Mouse (Mus musculus) c-Kit-positive CD71-negative TER-119-negative erythroid progenitor cells, embryonic 14.5 days (primary cell): ENCODE measurements at regions not wholly inside any gene's neighbourhood (a gene's known extent, or its start where the extent isn't known, plus 50 kb on each side); places are given as distances from the start of the nearest gene placed in this dataset.

ENCODE experiments used
- DNase-seq: peaks from one replicate; pipeline ENCODE4 v3.0.0-alpha.2; 2013; ENCODE audit warnings: low read depth

- no peak for DNase-seq
Observed at GRCm38 (mm10) chr4:105327711-105328471, 170.7 kb downstream of the Plpp3 start.

GRCm38 (mm10) chr4:105328776-105329175 is 171.6 kb downstream of the Plpp3 start:
- DNase-seq: no peak

DNA sequence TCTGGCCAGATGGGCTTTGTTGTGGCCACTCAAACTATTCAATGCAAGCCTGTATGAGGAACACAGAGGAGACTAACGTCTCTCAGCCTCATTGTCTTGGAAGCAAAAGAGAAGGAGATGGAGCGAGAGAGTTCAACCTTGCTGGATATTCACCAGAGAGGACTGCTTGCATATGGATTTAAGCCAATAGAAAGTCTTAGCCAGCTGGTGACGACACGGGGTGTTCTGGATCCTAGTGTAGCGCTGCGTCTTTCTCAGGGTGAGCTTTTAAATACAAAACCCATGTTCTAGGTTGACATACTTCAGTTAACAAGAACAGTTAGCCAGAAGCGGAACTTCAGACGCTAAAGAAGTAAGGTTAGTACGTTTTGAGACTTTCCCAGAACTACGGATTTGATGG is 174.9 kb downstream of the Plpp3 start:
- no peak for DNase-seq

DNA sequence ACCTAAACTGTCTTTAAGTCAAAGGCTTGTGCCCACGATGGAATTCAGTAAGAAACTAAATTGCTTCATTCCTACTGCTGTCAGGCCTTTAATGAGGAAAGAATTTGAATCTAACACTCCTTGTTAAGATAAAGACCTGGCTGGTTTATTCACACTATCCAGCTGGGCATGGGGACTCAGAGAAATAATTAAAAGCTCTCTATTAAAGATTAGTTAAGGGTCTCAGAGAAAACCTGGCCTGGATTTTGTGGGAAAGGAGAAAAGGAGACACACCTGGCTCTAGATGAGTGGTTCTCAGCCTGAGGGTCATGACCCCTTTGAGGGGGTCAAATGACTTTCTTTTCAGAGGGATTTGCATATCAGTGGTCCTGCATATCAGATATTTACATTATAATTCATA is 178.7 kb downstream of the Plpp3 start:
- DNase-seq: no peak

- DNase-seq: no peak
Observed at GRCm38 (mm10) chr4:105336557-105336956, 179.4 kb downstream of the Plpp3 start.

DNA sequence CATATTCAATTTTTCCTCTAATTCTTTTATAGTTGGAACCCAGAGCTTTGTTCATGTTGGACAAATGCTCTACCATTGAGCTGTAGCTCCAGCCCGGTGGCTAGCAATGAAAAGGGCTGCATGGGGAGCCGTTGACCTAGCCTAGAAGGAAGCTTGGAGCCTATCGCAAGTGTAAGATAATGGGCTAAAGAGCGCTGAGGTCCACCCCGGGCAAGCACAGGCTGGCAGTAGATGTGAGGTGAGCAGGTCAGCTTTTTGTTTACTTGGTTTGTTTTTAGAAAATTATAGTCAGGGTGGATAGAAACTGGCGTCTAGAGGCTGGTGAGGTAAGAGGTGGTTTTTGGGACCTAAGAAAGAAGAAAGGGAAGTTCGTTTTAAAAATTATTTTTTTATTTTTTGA is 181.0 kb downstream of the Plpp3 start:
- no peak for DNase-seq

DNA sequence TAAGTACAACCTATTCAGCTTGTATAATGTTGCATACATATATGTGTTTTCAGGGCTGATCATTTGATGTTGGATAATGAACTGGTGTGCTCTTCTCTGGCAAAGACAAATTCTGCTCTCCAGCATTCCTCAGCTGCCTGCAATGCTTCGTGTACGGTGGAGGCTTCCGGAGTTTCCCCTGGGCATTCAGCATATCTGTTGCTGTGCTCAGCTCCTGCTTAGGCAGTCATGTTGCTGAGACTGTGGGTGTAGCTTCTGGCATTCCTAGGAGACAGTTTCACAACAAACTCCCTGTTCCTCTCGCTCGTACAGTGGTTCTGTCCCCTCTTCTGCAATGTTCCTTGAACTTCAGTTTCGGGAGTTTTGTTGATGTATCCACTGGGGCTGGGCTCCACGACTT is 181.7 kb downstream of the Plpp3 start:
- DNase-seq: no peak

DNA sequence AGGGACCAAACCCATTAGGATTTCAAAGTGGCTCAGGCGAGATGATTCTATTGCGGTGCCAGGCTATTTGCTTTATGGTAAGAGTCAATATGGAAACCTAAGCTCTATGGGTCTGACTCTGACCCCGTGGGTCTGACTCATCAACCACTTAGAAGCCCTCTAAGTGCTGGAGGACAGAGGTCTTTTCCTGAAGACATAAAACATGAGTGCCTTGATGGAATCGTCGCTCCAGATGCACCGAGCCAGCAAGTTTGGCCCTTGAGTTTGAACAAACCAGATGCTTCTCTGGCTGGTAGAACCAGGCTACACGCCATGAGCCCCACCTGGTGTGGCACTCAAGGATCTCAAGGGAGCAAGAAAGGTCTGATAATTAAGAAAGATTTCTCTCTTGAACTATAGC is 184.1 kb downstream of the Plpp3 start:
- DNase-seq: no peak

GRCm38 (mm10) chr4:105346846-105347245 is 189.7 kb downstream of the Plpp3 start:
- DNase-seq: no peak

DNA sequence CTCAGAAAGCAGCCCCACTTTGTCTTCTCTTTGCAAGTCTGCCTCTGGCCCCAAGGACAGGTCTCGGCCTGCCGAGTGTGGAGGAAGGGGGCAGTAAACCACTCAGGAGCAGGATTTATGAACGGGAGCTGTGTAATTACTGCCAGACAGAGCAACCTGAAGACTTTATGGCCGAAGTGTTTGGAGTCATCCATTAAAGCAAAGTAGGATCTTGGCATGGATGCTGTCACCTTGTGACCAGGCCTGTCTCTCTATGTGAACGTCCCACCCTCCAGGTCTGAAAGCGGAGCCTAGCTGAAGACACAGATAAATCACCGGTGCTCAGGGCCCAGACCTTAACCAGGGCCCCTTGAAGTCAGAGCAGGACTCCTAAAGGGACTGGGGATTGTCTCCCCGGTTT is 190.8 kb downstream of the Plpp3 start:
- DNase-seq: no peak

GRCm38 (mm10) chr4:105349316-105350207 is 192.4 kb downstream of the Plpp3 start:
- DNase-seq: no peak

DNA sequence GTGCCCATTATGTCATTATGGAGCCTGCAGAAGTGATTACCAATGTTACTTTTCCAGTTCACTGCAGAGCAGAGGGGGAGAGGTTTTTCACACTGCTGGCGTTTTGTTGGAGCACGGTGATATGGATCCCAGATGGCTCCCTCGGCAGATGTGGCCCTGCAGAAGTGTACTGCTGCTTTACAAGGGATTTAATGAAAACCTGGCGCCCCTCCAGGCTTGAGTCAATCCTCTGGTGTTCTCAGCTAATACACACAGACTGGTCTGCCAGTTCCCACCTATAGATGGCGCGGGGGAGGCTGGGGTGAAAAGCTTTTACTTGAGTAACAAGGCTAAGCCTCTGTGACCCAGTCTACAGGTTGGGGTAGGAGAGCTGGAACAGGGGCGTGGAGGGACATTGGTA is 195.2 kb downstream of the Plpp3 start:
- no peak for DNase-seq

GRCm38 (mm10) chr4:105352953-105353352 is 195.8 kb downstream of the Plpp3 start:
- DNase-seq: no peak

DNA sequence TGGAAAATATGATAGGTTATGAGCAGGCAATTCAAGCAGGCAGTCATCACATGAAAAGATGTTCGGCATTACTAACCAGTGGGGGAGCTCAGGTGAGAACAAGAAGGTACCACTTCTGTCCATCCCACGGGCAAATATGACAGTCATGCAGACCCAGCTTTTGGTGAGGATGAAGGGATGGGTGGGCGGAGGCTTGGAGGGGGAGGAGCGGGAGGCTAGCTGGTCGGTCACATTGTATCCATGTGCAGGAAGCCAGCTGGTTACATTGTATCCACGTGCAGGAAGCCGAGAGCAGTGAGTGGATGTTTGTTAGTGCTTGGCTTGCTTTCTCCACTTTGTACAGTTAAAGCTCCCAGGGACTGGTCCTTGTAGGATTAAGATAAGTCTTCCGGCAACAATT is 196.9 kb downstream of the Plpp3 start:
- no peak for DNase-seq

DNA sequence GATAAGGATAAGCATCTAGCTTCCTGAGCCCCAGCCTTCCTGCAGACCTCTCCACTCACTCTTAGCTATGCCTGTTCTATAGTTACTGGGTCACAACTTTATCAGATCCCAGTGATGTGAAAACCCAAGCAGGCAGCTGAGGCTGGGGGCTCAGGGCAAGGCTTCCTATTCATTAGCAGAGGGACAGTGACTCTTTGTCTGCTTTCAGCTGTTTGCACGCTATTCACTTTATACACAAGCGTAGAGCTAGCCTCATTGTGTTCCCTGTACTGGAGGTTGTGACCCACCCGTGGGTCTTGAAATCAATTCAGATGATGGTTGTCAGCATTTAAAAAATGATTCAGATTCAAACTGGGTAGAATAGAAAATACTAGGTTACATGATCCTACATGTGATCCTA is 199.5 kb downstream of the Plpp3 start:
- no peak for DNase-seq

DNA sequence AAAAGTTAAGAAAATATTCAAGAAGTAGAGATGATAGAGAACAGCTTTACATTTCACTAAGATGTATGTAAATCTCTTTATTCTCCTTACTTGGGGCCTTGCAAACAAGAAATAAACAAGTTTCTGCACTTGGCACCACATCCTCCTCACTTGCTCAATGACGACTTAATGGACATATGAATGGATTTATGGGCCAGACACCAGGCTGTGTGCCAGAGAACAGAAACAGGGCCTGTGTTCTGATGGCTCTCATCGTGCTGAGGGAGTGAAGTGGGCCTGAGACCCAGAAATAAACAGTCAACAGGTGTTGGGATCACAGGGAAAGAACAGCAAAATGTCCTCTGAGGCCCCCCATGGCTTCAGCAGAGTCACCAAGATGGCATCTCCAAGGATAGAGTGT is 201.6 kb downstream of the Plpp3 start:
- DNase-seq: no peak

- no peak for DNase-seq
Observed at GRCm38 (mm10) chr4:105364496-105364895, 207.3 kb downstream of the Plpp3 start.

DNA sequence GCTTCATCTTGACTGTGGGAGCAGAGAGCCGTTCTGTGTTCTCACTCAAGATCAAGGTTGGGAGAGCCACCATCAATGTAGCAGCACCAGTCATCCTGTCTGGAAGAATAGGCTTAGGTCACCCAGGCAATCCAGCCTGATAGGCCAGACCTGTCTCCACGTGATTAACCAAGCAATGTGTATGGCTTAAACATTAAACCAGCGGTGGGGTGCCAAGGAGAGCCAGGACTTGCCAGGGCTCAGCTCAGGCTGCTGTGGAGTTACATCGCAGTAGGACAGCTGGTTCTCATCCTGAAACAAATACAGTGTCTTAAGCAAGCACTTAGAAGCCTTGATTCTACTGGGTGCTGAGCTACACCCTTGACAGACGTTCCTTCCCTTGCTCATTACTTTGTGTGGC is 207.9 kb downstream of the Plpp3 start:
- no peak for DNase-seq

- no peak for DNase-seq
Observed at GRCm38 (mm10) chr4:105376591-105376990, 219.4 kb downstream of the Plpp3 start.

GRCm38 (mm10) chr4:105377469-105378187 is 220.5 kb downstream of the Plpp3 start:
- no peak for DNase-seq

GRCm38 (mm10) chr4:105384826-105385225 is 227.7 kb downstream of the Plpp3 start:
- no peak for DNase-seq

DNA sequence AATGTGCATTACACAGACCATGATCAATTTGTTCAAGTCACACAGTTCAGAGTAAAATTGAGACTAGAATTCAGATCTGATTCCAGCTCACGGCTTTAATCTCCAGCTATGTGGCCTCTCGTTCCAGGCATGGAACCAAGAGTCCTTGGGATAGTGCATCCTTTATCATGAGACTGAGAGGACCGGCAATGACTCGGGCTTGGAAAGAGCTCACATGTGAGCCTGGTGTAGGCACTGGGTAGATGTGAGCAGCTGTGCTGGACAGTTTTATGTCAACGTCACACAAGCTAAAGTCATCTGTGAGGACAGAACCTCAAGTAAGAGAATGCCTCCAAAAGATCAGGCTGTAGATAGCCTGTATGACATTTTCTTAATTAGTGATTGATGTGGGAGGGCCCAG is 228.3 kb downstream of the Plpp3 start:
- DNase-seq: no peak

DNA sequence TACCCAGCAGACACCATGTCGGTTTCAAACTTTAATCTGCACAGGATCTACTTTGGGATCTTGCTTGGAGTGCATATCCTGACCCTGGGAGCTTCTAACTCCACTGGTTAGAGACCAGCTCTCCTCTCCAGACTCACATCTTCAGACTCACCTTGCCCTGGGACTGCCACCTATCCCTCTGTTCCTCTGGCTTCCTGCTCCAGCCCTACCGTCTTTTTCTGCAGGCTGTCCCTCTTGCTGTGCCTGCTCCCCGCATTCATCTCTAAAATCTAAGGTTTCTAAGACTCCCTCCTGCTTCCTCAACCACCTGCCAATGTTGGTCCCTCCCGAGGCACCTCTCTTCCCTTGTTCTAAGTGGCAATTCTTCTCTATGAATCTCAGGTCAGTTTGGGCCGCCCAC is 233.2 kb downstream of the Plpp3 start:
- no peak for DNase-seq
